Mouse (Mus musculus) lung, adult 18-20 months (tissue): ENCODE data around the gene Lhfp.

Source experiments
- DNase-seq, 2 experiments: peaks; one replicate each; pipeline ENCODE4 v3.0.0; 2022; ENCODE audit warnings: mixed read lengths in 2 of 2

Lhfp gene

GRCm38 (mm10) chr3:53173310-53174063, 132.2 kb downstream of the Lhfp start:
- DNase-seq: no peak

GRCm38 (mm10) chr3:53179936-53180335, 138.6 kb downstream of the Lhfp start:
- DNase-seq: no peak

DNA sequence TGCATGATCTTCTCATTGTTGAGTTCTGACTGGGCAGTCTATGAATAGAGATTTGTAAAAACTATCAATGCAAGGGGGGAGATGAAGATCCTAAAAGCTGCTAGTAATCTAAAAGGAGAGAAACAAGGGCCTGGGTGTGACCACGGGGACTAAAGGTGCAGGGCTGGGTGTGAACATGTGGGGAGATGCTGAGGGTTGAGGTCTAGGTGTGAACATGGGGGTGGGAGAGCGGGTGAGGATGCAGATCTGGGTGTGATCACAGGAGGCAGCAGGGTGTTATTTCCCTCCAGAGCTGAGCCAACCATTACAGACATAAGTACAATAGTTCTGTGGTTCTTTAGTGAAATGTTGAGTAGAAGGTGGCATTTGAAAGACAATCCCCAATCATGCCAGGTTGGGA, 144.1 kb downstream of the Lhfp start:
- DNase-seq: no peak

GRCm38 (mm10) chr3:53193441-53193840, 152.1 kb downstream of the Lhfp start:
- no peak for DNase-seq

- DNase-seq: no peak
These were observed 154.4 kb downstream of the Lhfp start for GRCm38 (mm10) chr3:53195666-53196107.

- no peak for DNase-seq
These were observed 158.8 kb downstream of the Lhfp start for GRCm38 (mm10) chr3:53200175-53200574.

GRCm38 (mm10) chr3:53200853-53201252, 159.5 kb downstream of the Lhfp start:
- no peak for DNase-seq

DNA sequence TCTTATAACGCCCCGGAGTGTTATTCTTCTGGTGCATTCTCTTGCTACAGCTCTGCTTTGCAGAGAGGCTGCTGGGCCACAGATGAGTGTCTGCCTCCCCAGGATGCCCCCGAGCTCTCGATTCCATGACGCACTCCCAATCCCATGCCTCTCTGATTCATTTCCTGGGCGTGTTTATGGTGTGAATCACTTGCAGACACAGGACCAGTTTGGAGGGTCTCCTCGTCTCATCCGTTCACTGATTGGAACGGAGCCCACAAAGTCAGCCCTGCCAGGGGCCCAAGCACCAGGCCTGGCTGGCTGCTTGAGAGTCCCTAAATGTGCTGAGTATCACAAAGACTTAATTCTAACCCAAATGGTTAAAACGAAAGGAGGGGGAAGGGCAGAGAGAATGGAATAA, 160.3 kb downstream of the Lhfp start:
- DNase-seq: no peak

GRCm38 (mm10) chr3:53202184-53202583, 160.9 kb downstream of the Lhfp start:
- DNase-seq: no peak

- no peak for DNase-seq
These were observed 161.4 kb downstream of the Lhfp start for GRCm38 (mm10) chr3:53202698-53203097.

DNA sequence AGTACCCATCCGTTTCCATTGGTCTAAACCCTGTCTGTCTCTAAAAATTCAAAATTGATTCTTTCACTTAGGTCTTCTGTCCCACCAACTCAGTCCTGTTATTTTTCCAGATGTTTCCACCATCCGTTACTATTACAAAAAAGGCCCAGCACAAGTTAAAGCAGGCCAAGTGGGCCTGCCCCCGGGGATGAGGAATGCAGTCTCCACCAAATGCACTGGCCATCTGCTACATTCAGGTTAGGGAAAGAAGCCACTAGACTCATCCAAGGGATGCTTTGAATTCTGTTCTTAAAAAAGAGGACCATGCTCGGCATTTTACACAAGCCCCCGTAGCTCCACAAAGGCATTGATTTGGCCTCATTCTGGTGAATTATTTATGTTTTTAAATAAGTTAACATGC, 162.3 kb downstream of the Lhfp start:
- no peak for DNase-seq

DNA sequence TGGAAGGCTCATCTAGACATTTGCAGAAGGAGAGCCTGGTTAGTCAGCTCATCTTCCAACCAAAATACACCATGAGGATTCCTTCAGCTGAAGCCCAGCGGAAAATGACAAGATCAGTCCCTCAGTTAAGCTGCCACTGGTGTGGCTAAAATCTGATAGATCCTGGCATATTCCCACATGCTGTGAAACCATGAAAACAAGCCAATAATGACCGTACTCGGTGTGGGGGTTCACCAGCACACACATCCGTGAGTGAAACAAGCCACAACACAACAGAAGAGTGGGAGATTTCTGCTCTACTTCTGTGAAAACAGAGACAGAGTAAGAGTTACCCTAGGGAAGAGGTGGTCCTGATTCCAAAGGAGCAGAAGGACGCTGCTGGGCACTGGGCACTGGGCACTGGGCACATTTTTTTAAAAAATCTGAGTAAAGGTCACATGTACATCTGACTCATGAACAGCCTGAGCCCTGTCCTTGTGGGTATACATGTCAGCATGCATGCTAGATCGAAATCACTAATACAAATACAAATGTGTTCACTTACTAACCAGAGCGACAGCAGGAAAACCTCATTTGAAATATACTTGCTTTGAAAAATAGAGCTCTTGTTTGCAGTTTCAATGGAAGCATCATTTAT, 163.1 kb downstream of the Lhfp start:
- no peak for DNase-seq

GRCm38 (mm10) chr3:53204985-53205365, 163.6 kb downstream of the Lhfp start:
- DNase-seq: no peak

- no peak for DNase-seq
These were observed 164.4 kb downstream of the Lhfp start for GRCm38 (mm10) chr3:53205706-53206105.

DNA sequence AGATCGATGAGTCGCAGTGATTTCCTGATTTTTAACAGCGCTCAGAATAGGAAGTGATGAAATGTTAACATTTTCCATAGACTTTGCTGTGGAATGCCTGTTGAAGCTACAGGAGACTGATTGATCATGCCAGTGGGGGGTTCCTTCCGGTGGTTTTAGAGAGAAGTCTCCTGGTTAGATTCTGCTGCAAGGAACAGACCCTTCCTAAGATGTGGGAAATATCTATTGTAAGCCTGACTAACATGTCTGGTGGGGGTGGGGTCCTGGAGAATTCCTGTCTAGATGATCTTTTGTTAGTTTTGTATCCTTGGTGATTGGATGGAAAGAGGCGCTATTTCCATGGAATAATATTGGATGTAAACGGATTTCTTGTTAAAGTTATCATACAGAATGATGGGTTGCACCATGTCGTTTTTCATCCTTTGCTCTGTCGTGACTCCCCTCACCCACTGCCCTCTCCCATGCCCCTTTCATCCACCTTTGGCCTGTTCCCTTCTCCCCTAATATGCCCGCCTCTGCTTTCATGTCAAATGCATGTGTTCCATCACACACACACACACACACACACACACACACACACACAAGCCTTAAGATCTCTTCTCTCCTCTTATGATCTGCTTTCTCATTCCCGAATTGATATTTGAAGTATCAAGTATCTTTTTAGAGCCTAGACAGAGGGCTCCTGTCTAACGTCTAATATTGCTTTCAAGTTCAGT, 165.3 kb downstream of the Lhfp start:
- DNase-seq: no peak

GRCm38 (mm10) chr3:53207225-53207528, 165.8 kb downstream of the Lhfp start:
- DNase-seq: no peak

GRCm38 (mm10) chr3:53210691-53211526, 169.6 kb downstream of the Lhfp start:
- peak; percentile 38 to 60 for DNase-seq

GRCm38 (mm10) chr3:53212599-53212998, 171.3 kb downstream of the Lhfp start:
- DNase-seq: no peak

- no peak for DNase-seq
These were observed 172.0 kb downstream of the Lhfp start for GRCm38 (mm10) chr3:53213346-53213745.

DNA sequence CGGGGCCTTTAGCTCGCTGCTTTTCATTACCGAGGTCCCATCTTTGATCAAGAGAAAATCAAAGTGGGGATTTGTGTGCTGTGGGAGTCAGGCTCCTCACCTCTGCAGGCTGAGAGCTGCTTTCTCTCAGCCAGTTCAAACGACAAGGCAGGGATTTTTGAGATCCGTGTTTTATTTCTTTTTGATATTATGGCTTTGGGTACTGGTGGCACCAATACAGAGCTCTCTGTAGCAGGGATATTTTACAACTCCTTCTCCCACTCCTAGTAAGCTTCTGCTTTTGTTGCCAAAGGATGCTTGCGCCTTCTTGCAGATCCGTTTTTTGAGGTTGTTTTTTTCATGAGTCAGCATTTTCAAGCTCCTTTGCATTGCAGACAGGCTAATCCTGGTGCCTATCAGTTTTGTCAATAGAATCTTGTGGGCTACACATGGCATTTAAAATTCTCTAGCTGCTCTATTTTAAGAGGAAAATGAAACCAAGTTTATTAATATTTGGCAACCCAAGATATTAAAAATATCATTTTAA, 172.5 kb downstream of the Lhfp start:
- DNase-seq: no peak

- no peak for DNase-seq
These were observed 173.1 kb downstream of the Lhfp start for GRCm38 (mm10) chr3:53214386-53214785.

DNA sequence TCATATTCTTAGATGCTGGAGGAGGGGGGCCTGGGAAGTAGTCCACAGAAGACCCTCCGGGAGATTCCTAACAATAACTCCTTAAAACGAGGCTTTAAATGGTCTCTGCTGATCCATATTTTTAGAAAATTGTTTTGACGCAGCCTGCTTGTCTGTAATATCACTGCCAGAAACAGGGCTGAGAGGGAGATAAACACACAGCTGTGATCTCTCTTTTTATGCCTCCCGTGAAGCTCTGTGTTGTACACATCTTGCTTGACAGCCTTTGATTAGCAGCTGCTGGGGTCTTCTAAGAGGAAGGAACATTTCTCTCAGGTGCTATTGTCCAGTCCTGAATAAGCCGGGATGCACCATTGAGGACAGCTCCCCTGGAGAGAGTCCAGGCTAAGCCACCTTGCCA, 176.4 kb downstream of the Lhfp start:
- DNase-seq: no peak
